ENCODE assay signal across 29 mouse cellular contexts in genomic region chr5:72064079-72064478, GRCm38 (mm10).
DNase-seq lines count a peak whose midpoint lies in the region; ATAC-seq and TF ChIP-seq lines count a peak whose summit lies in the region.
"Had no signal": no experiment of that assay in that cellular context is flagged by ENCODE, and none has a peak within 500 bp of the region (broad histone marks: within the 10 kb centered on the region; RNA-seq: fewer than 3 reads in every experiment).

No protein-coding gene starts in this region.

- no peak for DNase-seq in frontal cortex, postnatal 14 days (ENCODE audit: low spot score in 2 of 2)
- DNase-seq in left cerebral cortex, adult 2 months (ENCODE audit: extremely low spot score in 1 of 2, low spot score in 2 of 2) = no peak
- DNase-seq in left cerebral cortex, adult 8-10 months (ENCODE audit: low spot score in 2 of 2) = no peak
- peak; percentile 10 for DNase-seq in MEL-GATA-1-ER (ENCODE audit: extremely low read depth, low read depth)
- peak; percentile 55 for DNase-seq in telencephalon, adult 2 months (ENCODE audit: low read depth, low spot score)
- DNase-seq in adrenal gland, adult (ENCODE audit: inconsistent age in 2 of 2, low spot score in 1 of 2) = no peak
- no peak for DNase-seq in MN1 (ENCODE audit: low spot score)
- DNase-seq: adrenal gland, adult 2 months; adrenal gland, postnatal 14 days; cerebellum, adult 18-20 months; cerebellum, adult 9-10 months; cerebellum, postnatal 25 days; gastrocnemius, adult 2 months; gastrocnemius, postnatal 14 days; heart, adult 18-20 months; heart, postnatal 10 days; heart, postnatal 36 days; kidney, adult 18-20 months had no signal

- peak overlapping the region; percentile 51 for H3K27ac ChIP-seq in left cerebral cortex, adult 2 months
- H3K27ac ChIP-seq: embryonic facial prominence, embryonic 12.5 days; embryonic facial prominence, embryonic 15.5 days; forebrain, embryonic 13.5 days; gastrocnemius, adult 2 months; heart, embryonic 15.5 days; hindbrain, embryonic 10.5 days; hindbrain, embryonic 13.5 days; intestine, embryonic 15.5 days had no signal

- no peak for TF ChIP-seq CTCF in left cerebral cortex, adult 2 months (IDR thresholded peaks at IDR 0.05)

- peak; percentile 76 for ATAC-seq in frontal cortex, adult (ENCODE audit: low TSS enrichment)
- ATAC-seq: activated CD4-positive, CD25-positive, alpha-beta regulatory T cell, adult 4 months; forebrain, embryonic 13.5 days; hindbrain, embryonic 16.5 days; intestine, embryonic 15.5 days had no signal

- intact Hi-C loops in left cerebral cortex, adult 2 months (cut with DNase I) = no loop called here

- H3K4me3 ChIP-seq in left cerebral cortex, adult 2 months = no peak overlapping the region
- H3K4me3 ChIP-seq: embryonic facial prominence, embryonic 12.5 days; embryonic facial prominence, embryonic 15.5 days; forebrain, embryonic 13.5 days; gastrocnemius, adult 2 months; heart, embryonic 12.5 days; heart, embryonic 15.5 days; hindbrain, embryonic 10.5 days; hindbrain, embryonic 13.5 days; intestine, embryonic 15.5 days had no signal

Comparison
In these comparisons a context has a peak if more than half of its experiments do, and no peak if none do; other contexts are left out.
1. DNase-seq: peak in MEL-GATA-1-ER (single experiment) and telencephalon, adult 2 months (single experiment); none in frontal cortex, postnatal 14 days (0 of 2), left cerebral cortex, adult 2 months (0 of 2), left cerebral cortex, adult 8-10 months (0 of 2), adrenal gland, adult (0 of 2) and MN1 (single experiment).